Mouse (Mus musculus): Measurements from ENCODE around the gene Rsu1. TPM values are rescaled to one million over a fixed set of nuclear protein-coding genes. Genes with fewer than 3 reads are reported as not detected.

The Rsu1 gene
- polyA plus RNA-seq, 2 experiments = 91.7 to 119 TPM

DNA sequence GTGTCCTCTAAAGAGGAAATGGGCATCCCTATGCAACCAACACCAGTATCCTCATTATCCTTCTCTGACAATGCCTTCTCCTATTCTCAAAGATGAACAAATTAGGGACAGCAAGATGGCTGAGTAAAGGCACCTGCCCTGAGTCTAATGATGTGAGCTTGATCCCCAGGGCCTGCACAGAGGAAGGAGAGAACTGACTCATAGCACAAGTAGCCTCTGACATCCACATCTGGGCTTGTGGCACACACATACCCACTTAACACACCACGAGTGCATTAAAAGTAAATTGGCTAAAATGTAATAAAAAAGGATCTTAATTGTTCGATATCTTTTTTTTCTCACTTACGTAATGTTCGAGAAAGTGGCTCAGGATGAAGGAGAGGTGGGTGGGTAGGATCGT, 177.2 kb downstream of the Rsu1 start:
- Histone ChIP-seq H3K27ac (replicated peaks; ENCODE audit: low read depth, low read length) (no peak overlapping the region), H3K9me3 (ENCODE audit: control insufficient read depth, low read length) (no peaks in the 10 kb centered on the region), H3K4me2 (replicated peaks; ENCODE audit: low read depth, low read length, severe bottlenecking) (no peak overlapping the region), H3K4me1 (ENCODE audit: control insufficient read depth, insufficient read depth, low read length) (no peaks in the 10 kb centered on the region), H3K27me3 (ENCODE audit: control insufficient read depth, insufficient read depth, low read length) (no peaks in the 10 kb centered on the region), H3K36me3 (ENCODE audit: control insufficient read depth, insufficient read depth, low read length) (no peaks in the 10 kb centered on the region), H3K4me3 (replicated peaks; ENCODE audit: low read length) (no peak overlapping the region), H3K9ac (ENCODE audit: low read depth, low read length, severe bottlenecking) (no peak overlapping the region)
- no peak for TF ChIP-seq POLR2A (IDR thresholded peaks at IDR 0.05; ENCODE audit: borderline replicate concordance, extremely low read depth, insufficient read depth, insufficient read length)
- 84% methylated on average over 5 of the region's 5 CpGs for WGBS
- ATAC-seq (ENCODE audit: low FRiP score, low read depth) = no peak
- DNase-seq (ENCODE audit: low spot score) = no peak

- Histone ChIP-seq H3K4me1 (ENCODE audit: control insufficient read depth, insufficient read depth, low read length) (no peaks in the 10 kb centered on the region), H3K4me2 (replicated peaks; ENCODE audit: low read depth, low read length, severe bottlenecking) (no peak overlapping the region), H3K36me3 (ENCODE audit: control insufficient read depth, insufficient read depth, low read length) (no peaks in the 10 kb centered on the region), H3K27me3 (ENCODE audit: control insufficient read depth, insufficient read depth, low read length) (no peaks in the 10 kb centered on the region), H3K9ac (ENCODE audit: low read depth, low read length, severe bottlenecking) (no peak overlapping the region), H3K27ac (replicated peaks; ENCODE audit: low read depth, low read length) (no peak overlapping the region), H3K4me3 (replicated peaks; ENCODE audit: low read length) (no peak overlapping the region), H3K9me3 (ENCODE audit: control insufficient read depth, low read length) (no peaks in the 10 kb centered on the region)
- TF ChIP-seq POLR2A (IDR thresholded peaks at IDR 0.05; ENCODE audit: borderline replicate concordance, extremely low read depth, insufficient read depth, insufficient read length) = no peak
- ATAC-seq (ENCODE audit: low FRiP score, low read depth) (no peak), DNase-seq (ENCODE audit: low spot score) (no peak)
- 41% methylated on average over 1 of the region's 1 CpGs for WGBS
Observed at GRCm38 (mm10) chr2:13093570-13093969, 177.6 kb downstream of the Rsu1 start.

DNA sequence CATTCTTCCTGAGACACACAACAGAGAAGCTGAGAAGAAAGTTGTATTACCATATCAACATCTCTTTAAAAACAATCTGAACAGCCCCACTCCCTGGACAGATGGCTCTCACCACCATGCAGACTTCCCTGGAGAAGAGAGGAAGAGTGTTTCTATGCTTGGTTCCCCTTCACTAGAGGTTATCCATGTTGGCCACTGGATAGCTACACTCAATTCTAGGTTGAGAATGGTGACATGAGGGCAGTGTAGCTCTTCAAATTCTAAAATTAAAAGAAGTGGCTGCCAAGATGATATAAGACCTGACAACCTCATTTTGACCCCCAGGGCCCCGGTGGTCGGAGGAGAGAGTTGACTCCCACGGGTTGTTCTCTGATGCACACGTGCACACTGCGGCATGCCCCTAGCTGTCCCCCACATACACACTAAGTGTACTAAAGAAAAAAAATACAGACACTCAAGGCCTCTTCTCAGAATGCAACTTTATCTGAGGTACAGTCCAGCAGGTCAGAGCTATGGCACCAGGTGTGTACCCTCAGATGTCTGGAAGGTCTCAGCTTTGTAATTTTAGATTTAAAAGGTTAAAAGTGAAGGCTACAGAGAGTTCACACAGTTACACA, 179.7 kb downstream of the Rsu1 start:
- TF ChIP-seq POLR2A (IDR thresholded peaks at IDR 0.05; ENCODE audit: borderline replicate concordance, extremely low read depth, insufficient read depth, insufficient read length) = no peak
- no peak for DNase-seq (ENCODE audit: low spot score)
- Histone ChIP-seq H3K4me1 (ENCODE audit: control insufficient read depth, insufficient read depth, low read length) (no peaks in the 10 kb centered on the region), H3K9me3 (ENCODE audit: control insufficient read depth, low read length) (no peaks in the 10 kb centered on the region), H3K27me3 (ENCODE audit: control insufficient read depth, insufficient read depth, low read length) (no peaks in the 10 kb centered on the region), H3K9ac (ENCODE audit: low read depth, low read length, severe bottlenecking) (no peak overlapping the region), H3K36me3 (ENCODE audit: control insufficient read depth, insufficient read depth, low read length) (no peaks in the 10 kb centered on the region), H3K4me2 (replicated peaks; ENCODE audit: low read depth, low read length, severe bottlenecking) (no peak overlapping the region), H3K4me3 (replicated peaks; ENCODE audit: low read length) (no peak overlapping the region), H3K27ac (replicated peaks; ENCODE audit: low read depth, low read length) (no peak overlapping the region)
- WGBS = 63% methylated on average over 5 of the region's 5 CpGs
- ATAC-seq (ENCODE audit: low FRiP score, low read depth) = no peak

- Histone ChIP-seq H3K9ac (ENCODE audit: low read depth, low read length, severe bottlenecking) (no peak overlapping the region), H3K27me3 (ENCODE audit: control insufficient read depth, insufficient read depth, low read length) (no peaks in the 10 kb centered on the region), H3K9me3 (ENCODE audit: control insufficient read depth, low read length) (no peaks in the 10 kb centered on the region), H3K4me1 (ENCODE audit: control insufficient read depth, insufficient read depth, low read length) (no peaks in the 10 kb centered on the region), H3K36me3 (ENCODE audit: control insufficient read depth, insufficient read depth, low read length) (no peaks in the 10 kb centered on the region), H3K27ac (replicated peaks; ENCODE audit: low read depth, low read length) (no peak overlapping the region), H3K4me3 (replicated peaks; ENCODE audit: low read length) (no peak overlapping the region), H3K4me2 (replicated peaks; ENCODE audit: low read depth, low read length, severe bottlenecking) (no peak overlapping the region)
- WGBS = 94% methylated on average over 1 of the region's 1 CpGs
- TF ChIP-seq POLR2A (IDR thresholded peaks at IDR 0.05; ENCODE audit: borderline replicate concordance, extremely low read depth, insufficient read depth, insufficient read length) = no peak
- DNase-seq (ENCODE audit: low spot score) (no peak), ATAC-seq (ENCODE audit: low FRiP score, low read depth) (no peak)
Observed at GRCm38 (mm10) chr2:13090841-13091240, 180.4 kb downstream of the Rsu1 start.

GRCm38 (mm10) chr2:13089861-13090260, 181.4 kb downstream of the Rsu1 start:
- no peak for ATAC-seq (ENCODE audit: low FRiP score, low read depth)
- Histone ChIP-seq H3K27ac (replicated peaks; ENCODE audit: low read depth, low read length) (no peak overlapping the region), H3K4me3 (replicated peaks; ENCODE audit: low read length) (no peak overlapping the region), H3K27me3 (ENCODE audit: control insufficient read depth, insufficient read depth, low read length) (no peaks in the 10 kb centered on the region), H3K4me1 (ENCODE audit: control insufficient read depth, insufficient read depth, low read length) (no peaks in the 10 kb centered on the region), H3K4me2 (replicated peaks; ENCODE audit: low read depth, low read length, severe bottlenecking) (no peak overlapping the region), H3K9me3 (ENCODE audit: control insufficient read depth, low read length) (no peaks in the 10 kb centered on the region), H3K36me3 (ENCODE audit: control insufficient read depth, insufficient read depth, low read length) (no peaks in the 10 kb centered on the region), H3K9ac (ENCODE audit: low read depth, low read length, severe bottlenecking) (no peak overlapping the region)
- no peak for DNase-seq (ENCODE audit: low spot score)
- no peak for TF ChIP-seq POLR2A (IDR thresholded peaks at IDR 0.05; ENCODE audit: borderline replicate concordance, extremely low read depth, insufficient read depth, insufficient read length)
- 84% methylated on average over 4 of the region's 4 CpGs for WGBS

DNA sequence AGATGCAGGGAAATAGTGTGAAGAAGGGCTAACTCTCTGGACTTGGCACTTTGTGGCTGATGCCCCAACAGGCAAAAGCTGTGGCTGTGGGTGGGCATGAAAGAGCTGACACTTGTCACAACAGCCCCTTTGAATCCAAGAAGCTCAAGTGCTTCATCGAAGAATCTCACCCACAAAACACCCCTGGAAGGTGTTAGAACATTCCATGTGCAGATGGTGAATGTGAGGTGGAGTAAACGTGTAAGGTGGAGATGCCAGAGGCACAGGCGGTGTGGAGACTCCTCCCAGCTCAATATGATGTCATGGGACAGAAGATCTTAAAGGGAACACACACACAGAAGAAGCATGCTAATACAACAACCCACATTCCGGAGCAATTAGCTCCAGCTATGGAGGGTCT, 182.9 kb downstream of the Rsu1 start:
- Histone ChIP-seq H3K27me3 (ENCODE audit: control insufficient read depth, insufficient read depth, low read length) (no peaks in the 10 kb centered on the region), H3K4me2 (replicated peaks; ENCODE audit: low read depth, low read length, severe bottlenecking) (no peak overlapping the region), H3K4me3 (replicated peaks; ENCODE audit: low read length) (no peak overlapping the region), H3K9me3 (ENCODE audit: control insufficient read depth, low read length) (no peaks in the 10 kb centered on the region), H3K4me1 (ENCODE audit: control insufficient read depth, insufficient read depth, low read length) (no peaks in the 10 kb centered on the region), H3K27ac (replicated peaks; ENCODE audit: low read depth, low read length) (no peak overlapping the region), H3K36me3 (ENCODE audit: control insufficient read depth, insufficient read depth, low read length) (no peaks in the 10 kb centered on the region), H3K9ac (ENCODE audit: low read depth, low read length, severe bottlenecking) (no peak overlapping the region)
- no peak for TF ChIP-seq POLR2A (IDR thresholded peaks at IDR 0.05; ENCODE audit: borderline replicate concordance, extremely low read depth, insufficient read depth, insufficient read length)
- WGBS = 66% methylated on average over 4 of the region's 4 CpGs
- no peak for DNase-seq (ENCODE audit: low spot score)
- ATAC-seq (ENCODE audit: low FRiP score, low read depth) = no peak
